Mouse (Mus musculus) forebrain, embryonic 11.5 days (tissue): Measurements from ENCODE around the gene Hist1h4f. TPM values are rescaled to one million over a fixed set of nuclear protein-coding genes. Genes with fewer than 3 reads are reported as not detected.

Source experiments
- ATAC-seq: fragments of 200-750 bp; cut with Nextera tagmentation; replicated peaks from 2 replicates; pipeline ENCODE4 v1.8.0; 2017; ENCODE audit warnings: moderate TSS enrichment; ENCODE audit not compliant: low FRiP score
- DNase-seq: peaks from one replicate; pipeline ENCODE4 v3.0.0-alpha.2; 2017; ENCODE audit warnings: low spot score
- H3K27ac ChIP-seq: fragments of 300-500 bp; sonication (generic); 2 replicates; pipeline ENCODE4 v1.5.1; 2014; ENCODE audit warnings: low read depth, low read length
- H3K27me3 ChIP-seq: fragments of 300-500 bp; sonication (generic); 2 replicates; pipeline ENCODE4 v1.6.1; 2014; ENCODE audit warnings: mild to moderate bottlenecking, low read length, mixed read lengths; ENCODE audit not compliant: control insufficient read depth, insufficient read depth
- H3K36me3 ChIP-seq: fragments of 300-500 bp; sonication (generic); 2 replicates; pipeline ENCODE4 v1.6.1; 2014; ENCODE audit warnings: mild to moderate bottlenecking, low read length, moderate library complexity, mixed read lengths; ENCODE audit not compliant: control insufficient read depth, insufficient read depth
- H3K4me1 ChIP-seq: fragments of 300-500 bp; sonication (generic); replicated peaks from 2 replicates; pipeline ENCODE4 v1.6.1; 2014; ENCODE audit warnings: low read length, mixed read lengths; ENCODE audit not compliant: control insufficient read depth, insufficient read depth
- H3K4me2 ChIP-seq: fragments of 300-500 bp; sonication (generic); 2 replicates; pipeline ENCODE4 v1.6.1; 2014; ENCODE audit warnings: low read depth, mild to moderate bottlenecking, low read length, moderate library complexity, mixed read lengths; ENCODE audit not compliant: severe bottlenecking
- H3K4me3 ChIP-seq: fragments of 300-500 bp; sonication (generic); 2 replicates; pipeline ENCODE4 v1.5.1; 2014; ENCODE audit warnings: low read depth, low read length
- H3K9ac ChIP-seq: fragments of 300-500 bp; sonication (generic); 2 replicates; pipeline ENCODE4 v1.6.1; 2014; ENCODE audit warnings: low read length
- H3K9me3 ChIP-seq: fragments of 300-500 bp; sonication (generic); 2 replicates; pipeline ENCODE4 v1.6.1; 2016; ENCODE audit warnings: low read length, mixed read lengths; ENCODE audit not compliant: control insufficient read depth
- WGBS: fragments of 180-500 bp; shearing (Covaris S2); extraction: QIAGEN DNeasy Blood & Tissue Kit; methylation state at CpG from one replicate; pipeline ENCODE4 v1.1.7; 2014; 5-methylcytosine and 5-hydroxymethylcytosine counted together
- polyA plus RNA-seq: library from polyadenylated mRNA; unstranded; fragments of >200 nt; fragmentation: Nextera tagmentation; extraction: Ambion mirVana; gene quantifications from 2 replicates; pipeline ENCODE4 v1.2.1, GENCODE M21; 2014

Hist1h4f gene
- polyA plus RNA-seq, 1 experiment from 2014 or later: 1.2 TPM

GRCm38 (mm10) chr13:23517603-23518294 lies 33.7 kb downstream of the Hist1h4f start:
- Histone ChIP-seq H3K27ac (no peak overlapping the region), H3K9ac (peak overlapping the region; percentile 37; the same call in 1 of the 2 replicates), H3K36me3 (no peaks in the 10 kb centered on the region), H3K9me3 (no peaks in the 10 kb centered on the region), H3K4me2 (peak overlapping the region; percentile 86), H3K4me1 (0 out of 2 replicates have a peak, but pooled peaks cover 3% of the 10 kb centered on the region), H3K27me3 (no peaks in the 10 kb centered on the region), H3K4me3 (peak overlapping the region; percentile 42)
- under 1% methylated on average over 27 of the region's 27 CpGs for WGBS
- DNase-seq: peak; percentile 91
- peak; percentile 88 for ATAC-seq

GRCm38 (mm10) chr13:23516822-23517602 lies 34.4 kb downstream of the Hist1h4f start:
- Histone ChIP-seq H3K4me3 (peak overlapping the region; percentile 42), H3K9me3 (no peaks in the 10 kb centered on the region), H3K9ac (peak overlapping the region; percentile 37; the same call in 1 of the 2 replicates), H3K27ac (no peak overlapping the region), H3K36me3 (no peaks in the 10 kb centered on the region), H3K4me1 (0 out of 2 replicates have a peak, but pooled peaks cover 3% of the 10 kb centered on the region), H3K4me2 (peak overlapping the region; percentile 86), H3K27me3 (no peaks in the 10 kb centered on the region)
- 1% methylated on average over 19 of the region's 19 CpGs for WGBS
- DNase-seq (peak; percentile 88), ATAC-seq (peak; percentile 64)

- H3K9ac ChIP-seq: peak overlapping the region; percentile 41; the same call in 1 of the 2 replicates
- no peak for ATAC-seq
- H3K9me3 ChIP-seq: no peaks in the 10 kb centered on the region
- H3K4me1 ChIP-seq: 0 out of 2 replicates have a peak, but pooled peaks cover 3% of the 10 kb centered on the region
- H3K4me2 ChIP-seq: peak overlapping the region; percentile 62
- no peak for DNase-seq
- peak overlapping the region; percentile 42 for H3K4me3 ChIP-seq
- WGBS: 57% methylated on average over 15 of the region's 15 CpGs
- H3K27me3 ChIP-seq: no peaks in the 10 kb centered on the region
- no peak overlapping the region for H3K27ac ChIP-seq
- no peaks in the 10 kb centered on the region for H3K36me3 ChIP-seq
Observed at GRCm38 (mm10) chr13:23515826-23516620, 35.4 kb downstream of the Hist1h4f start.

- Histone ChIP-seq H3K9ac (no peak overlapping the region), H3K36me3 (no peaks in the 10 kb centered on the region), H3K4me2 (no peak overlapping the region), H3K27ac (no peak overlapping the region), H3K4me1 (0 out of 2 replicates have a peak, but pooled peaks cover 3% of the 10 kb centered on the region), H3K4me3 (no peak overlapping the region), H3K9me3 (no peaks in the 10 kb centered on the region), H3K27me3 (no peaks in the 10 kb centered on the region)
- no peak for ATAC-seq
- DNase-seq: no peak
- 67% methylated on average over 5 of the region's 5 CpGs for WGBS
Observed at GRCm38 (mm10) chr13:23515281-23515680, 36.2 kb downstream of the Hist1h4f start.

GRCm38 (mm10) chr13:23513517-23513916 lies 37.9 kb downstream of the Hist1h4f start:
- no peaks in the 10 kb centered on the region for H3K9me3 ChIP-seq
- H3K4me3 ChIP-seq: no peak overlapping the region
- no peak overlapping the region for H3K9ac ChIP-seq
- 91% methylated on average over 1 of the region's 1 CpGs for whole genome bisulfite sequencing
- H3K27ac ChIP-seq: no peak overlapping the region
- H3K4me2 ChIP-seq: no peak overlapping the region
- DNase-seq: no peak
- no peaks in the 10 kb centered on the region for H3K27me3 ChIP-seq
- no peaks in the 10 kb centered on the region for H3K36me3 ChIP-seq
- ATAC-seq: no peak
- H3K4me1 ChIP-seq: 0 out of 2 replicates have a peak, but pooled peaks cover 3% of the 10 kb centered on the region

GRCm38 (mm10) chr13:23510127-23510526 lies 41.3 kb downstream of the Hist1h4f start:
- Histone ChIP-seq H3K9ac (no peak overlapping the region), H3K4me3 (no peak overlapping the region), H3K27ac (no peak overlapping the region), H3K27me3 (no peaks in the 10 kb centered on the region), H3K9me3 (no peaks in the 10 kb centered on the region), H3K4me1 (peaks cover under 1% of the 10 kb centered on the region; the same call in 1 of the 2 replicates), H3K4me2 (no peak overlapping the region), H3K36me3 (no peaks in the 10 kb centered on the region)
- WGBS: 42% methylated on average over 1 of the region's 1 CpGs
- ATAC-seq (no peak), DNase-seq (no peak)

GRCm38 (mm10) chr13:23506819-23507515 lies 44.5 kb downstream of the Hist1h4f start:
- 11% methylated on average over 14 of the region's 14 CpGs for WGBS
- peaks cover 2% of the 10 kb centered on the region; the same call in 1 of the 2 replicates for H3K4me1 ChIP-seq
- H3K4me2 ChIP-seq: peak overlapping the region; percentile 26; the same call in 1 of the 2 replicates

More at GRCm38 (mm10) chr13:23506819-23507515, 44.5 kb downstream of the Hist1h4f start:
- Histone ChIP-seq H3K27me3 (no peaks in the 10 kb centered on the region), H3K36me3 (no peaks in the 10 kb centered on the region), H3K9me3 (no peaks in the 10 kb centered on the region), H3K9ac (no peak overlapping the region), H3K4me3 (no peak overlapping the region), H3K27ac (no peak overlapping the region)
- DNase-seq: peak; percentile 74
- ATAC-seq: no peak
